ENCODE assay signal across 11 mouse cellular contexts in genomic region chr12:33034343-33035088, GRCm38 (mm10). TPM values are rescaled to one million over a fixed set of nuclear protein-coding genes. Genes with fewer than 3 reads are reported as not detected.
DNase-seq lines count a peak whose midpoint lies in the region; ATAC-seq and TF ChIP-seq lines count a peak whose summit lies in the region.
"Had no signal": no experiment of that assay in that cellular context is flagged by ENCODE, and none has a peak within 500 bp of the region (broad histone marks: within the 10 kb centered on the region; RNA-seq: fewer than 3 reads in every experiment).

No protein-coding gene starts in this region.

- H3K79me2 ChIP-seq in heart, adult 2 months (replicated peaks; ENCODE audit: control insufficient read depth, insufficient read depth, low read length) = no peaks in the 10 kb centered on the region

- H3K27me3 ChIP-seq in heart, adult 2 months (ENCODE audit: control insufficient read depth, insufficient read depth, low read length) = no peaks in the 10 kb centered on the region
- H3K27me3 ChIP-seq in hindbrain, embryonic 13.5 days = peaks cover 14% of the 10 kb centered on the region; the same call in 1 of the 2 replicates
- H3K27me3 ChIP-seq in neural tube, embryonic 12.5 days (replicated peaks) = 0 out of 2 replicates have a peak, but pooled peaks cover 2% of the 10 kb centered on the region
- no peaks in the 10 kb centered on the region for H3K27me3 ChIP-seq in intestine, embryonic 15.5 days (replicated peaks)

- no peak overlapping the region for H3K4me3 ChIP-seq in heart, adult 2 months
- H3K4me3 ChIP-seq in hindbrain, embryonic 13.5 days = no peak overlapping the region
- H3K4me3 ChIP-seq in neural tube, embryonic 12.5 days = no peak overlapping the region
- no peak overlapping the region for H3K4me3 ChIP-seq in intestine, embryonic 15.5 days (replicated peaks)
- H3K4me3 ChIP-seq: liver, embryonic 12.5 days had no signal

- H3K4me1 ChIP-seq in heart, adult 2 months (ENCODE audit: control insufficient read depth, insufficient read depth, low read length) = peaks cover 7% of the 10 kb centered on the region
- H3K4me1 ChIP-seq in hindbrain, embryonic 13.5 days (replicated peaks) = peaks cover 47% of the 10 kb centered on the region
- H3K4me1 ChIP-seq in neural tube, embryonic 12.5 days = peaks cover 48% of the 10 kb centered on the region
- peaks cover 13% of the 10 kb centered on the region; the same call in 1 of the 2 replicates for H3K4me1 ChIP-seq in intestine, embryonic 15.5 days (replicated peaks)
- H3K4me1 ChIP-seq: liver, embryonic 12.5 days had no signal

- TF ChIP-seq CTCF in heart, adult 2 months (IDR thresholded peaks at IDR 0.05) = no peak

- TF ChIP-seq POLR2A in heart, adult 2 months (IDR thresholded peaks at IDR 0.05; ENCODE audit: insufficient read depth, low read depth, low read length) = 0 out of 2 replicates have a peak, but pooled peaks have one; percentile 23

- DNase-seq in heart, adult 2 months = no peak
- no peak for DNase-seq in heart, postnatal 25 days (ENCODE audit: low spot score)
- DNase-seq in MN1 (ENCODE audit: low spot score) = peak; percentile 62
- DNase-seq in kidney, adult 8-10 months = no peak
- DNase-seq: cerebellum, adult 18-20 months; layer of hippocampus, adult 9-11 months had no signal

- no peaks in the 10 kb centered on the region for H3K9me3 ChIP-seq in hindbrain, embryonic 13.5 days
- no peaks in the 10 kb centered on the region for H3K9me3 ChIP-seq in neural tube, embryonic 12.5 days
- H3K9me3 ChIP-seq in intestine, embryonic 15.5 days = no peaks in the 10 kb centered on the region
- H3K9me3 ChIP-seq: liver, embryonic 12.5 days had no signal

- intact Hi-C loops in heart, adult 2 months (cut with DNase I) = no loop called here
- intact Hi-C loops in heart, postnatal 25 days (cut with DNase I) = no loop called here

- peak overlapping the region; percentile 6; the same call in 1 of the 2 replicates for H3K9ac ChIP-seq in heart, adult 2 months (ENCODE audit: low read depth, low read length)
- no peak overlapping the region; the same call in 1 of the 2 replicates for H3K9ac ChIP-seq in hindbrain, embryonic 13.5 days
- H3K9ac ChIP-seq in neural tube, embryonic 12.5 days = no peak overlapping the region
- H3K9ac ChIP-seq in intestine, embryonic 15.5 days = no peak overlapping the region
- H3K9ac ChIP-seq: liver, embryonic 12.5 days had no signal

- H3K36me3 ChIP-seq in heart, adult 2 months (ENCODE audit: control insufficient read depth, insufficient read depth, low read length) = no peaks in the 10 kb centered on the region
- no peaks in the 10 kb centered on the region for H3K36me3 ChIP-seq in hindbrain, embryonic 13.5 days
- H3K36me3 ChIP-seq in neural tube, embryonic 12.5 days = no peaks in the 10 kb centered on the region
- H3K36me3 ChIP-seq in intestine, embryonic 15.5 days = no peaks in the 10 kb centered on the region
- H3K36me3 ChIP-seq: liver, embryonic 12.5 days had no signal

- H3K4me2 ChIP-seq in hindbrain, embryonic 13.5 days = 0 out of 2 replicates have a peak overlapping the region, but pooled peaks have one; percentile 40
- peak overlapping the region; percentile 36 for H3K4me2 ChIP-seq in neural tube, embryonic 12.5 days (replicated peaks)
- H3K4me2 ChIP-seq in intestine, embryonic 15.5 days (replicated peaks) = no peak overlapping the region
- H3K4me2 ChIP-seq: liver, embryonic 12.5 days had no signal

- 19% methylated on average over 12 of the region's 12 CpGs for WGBS in heart, adult 2 months
- 40% methylated on average over 12 of the region's 12 CpGs for WGBS in hindbrain, embryonic 13.5 days
- 46% methylated on average over 12 of the region's 12 CpGs for WGBS in neural tube, embryonic 12.5 days
- WGBS in intestine, embryonic 15.5 days = 43% methylated on average over 12 of the region's 12 CpGs

- H3K27ac ChIP-seq in heart, adult 2 months = no peak overlapping the region
- peak overlapping the region; percentile 82 for H3K27ac ChIP-seq in hindbrain, embryonic 13.5 days
- H3K27ac ChIP-seq in neural tube, embryonic 12.5 days = 0 out of 2 replicates have a peak overlapping the region, but pooled peaks have one; percentile 50
- no peak overlapping the region for H3K27ac ChIP-seq in intestine, embryonic 15.5 days
- H3K27ac ChIP-seq: liver, embryonic 12.5 days had no signal

- ATAC-seq in hindbrain, embryonic 13.5 days (ENCODE audit: low FRiP score) = peak; percentile 26
- peak; percentile 34; the same call in 1 of the 2 replicates for ATAC-seq in neural tube, embryonic 12.5 days (ENCODE audit: low FRiP score, low read depth)
- ATAC-seq in megakaryocyte-erythroid progenitor cell, adult 5-6 weeks (replicated peaks; ENCODE audit: low FRiP score, low TSS enrichment, poor library complexity, severe bottlenecking) = no peak
- ATAC-seq in intestine, embryonic 15.5 days = no peak
- ATAC-seq: liver, embryonic 12.5 days had no signal

- no peak for TF ChIP-seq EP300 in heart, adult 2 months (IDR thresholded peaks at IDR 0.05; ENCODE audit: insufficient read depth, low read depth, low read length)

RNA-seq across cellular contexts. Expression of gene Cdhr3, which starts 58.2 kb away (rescaled TPM):
- total RNA-seq in heart, adult 2 months (2021) = under 1 TPM; 0.34 to 0.39 TPM
- 0.76 and 1.8 TPM in 2 replicates for polyA plus RNA-seq in heart, adult 2 months (2012; rRNA removed)
- under 1 TPM; 0.67 to 0.73 TPM for total RNA-seq in heart, postnatal 25 days (2021)
- polyA plus RNA-seq in hindbrain, embryonic 13.5 days (2015; fragmentation: Nextera tagmentation; extraction: Ambion mirVana) = 0.25 and 0.26 TPM in 2 replicates
- 0.06 and 0.22 TPM in 2 replicates for polyA plus RNA-seq in neural tube, embryonic 12.5 days (2016; fragmentation: Nextera tagmentation; extraction: Ambion mirVana)
- total RNA-seq in megakaryocyte-erythroid progenitor cell, adult 5-6 weeks (2014; fragmentation: Nextera tagmentation) = not detected in 2 replicates
- total RNA-seq in megakaryocyte-erythroid progenitor cell, adult 5-6 weeks (2017) = not detected in 2 replicates
- polyA plus RNA-seq in intestine, embryonic 15.5 days (2015; fragmentation: Nextera tagmentation; extraction: Ambion mirVana) = not detected in 2 replicates
- polyA plus RNA-seq: liver, embryonic 12.5 days had no signal

Comparison
In these comparisons a context has a peak if more than half of its experiments do, and no peak if none do; other contexts are left out.
1. H3K27ac ChIP-seq: peak in hindbrain, embryonic 13.5 days (single experiment) and neural tube, embryonic 12.5 days (single experiment); none in heart, adult 2 months (single experiment) and intestine, embryonic 15.5 days (single experiment).
2. ATAC-seq: peak in hindbrain, embryonic 13.5 days (single experiment) and neural tube, embryonic 12.5 days (single experiment); none in megakaryocyte-erythroid progenitor cell, adult 5-6 weeks (single experiment) and intestine, embryonic 15.5 days (single experiment).